Mouse (Mus musculus) cerebellum, adult 2 months (tissue): ENCODE results near the gene Spry1. TPM values are rescaled to one million over a fixed set of nuclear protein-coding genes. Genes with fewer than 3 reads are reported as not detected.
"Not testable (repeated sequence)": the region's sequence is repeated elsewhere in the genome, so short reads cannot be mapped to it uniquely, and the experiment has no call there.

ENCODE experiments used
- DNase-seq, 2 experiments: peaks; one replicate each; pipeline ENCODE4 v3.0.0; 2021
- H3K27ac ChIP-seq: fragments of 200-500 bp; 2 replicates; pipeline ENCODE4 v1.5.1; 2012; ENCODE audit warnings: low read length, control low read depth, inconsistent platforms; ENCODE audit not compliant: insufficient read depth
- H3K27me3 ChIP-seq: fragments of 200-500 bp; 2 replicates; pipeline ENCODE4 v1.6.1; 2012; ENCODE audit warnings: inconsistent platforms, mild to moderate bottlenecking, low read length, moderate library complexity; ENCODE audit not compliant: control insufficient read depth, insufficient read depth
- H3K4me1 ChIP-seq: fragments of 200-500 bp; 2 replicates; pipeline ENCODE4 v1.6.1; 2011; ENCODE audit warnings: low read length; ENCODE audit not compliant: control insufficient read depth, insufficient read depth
- H3K4me3 ChIP-seq: fragments of 200-500 bp; replicated peaks from 2 replicates; pipeline ENCODE3; 2011; ENCODE audit warnings: mild to moderate bottlenecking, low read depth, low read length, control low read depth; ENCODE audit not compliant: insufficient read depth
- CTCF ChIP-seq: fragments of 200-500 bp; IDR thresholded peaks from 2 replicates; pipeline ENCODE4 v1.5.1; 2011; ENCODE audit warnings: low read depth, mild to moderate bottlenecking, control low read depth, low read length, moderate library complexity, borderline replicate concordance; ENCODE audit not compliant: insufficient read depth
- POLR2A ChIP-seq: fragments of 200-500 bp; IDR thresholded peaks from 2 replicates; pipeline ENCODE4 v1.6.1; 2011; ENCODE audit warnings: low read length, control low read depth, borderline replicate concordance; ENCODE audit not compliant: insufficient read depth
- WGBS: fragments of 180-500 bp; shearing (Covaris S2); methylation state at CpG from one replicate; pipeline ENCODE4 v1.1.7; 2018; 5-methylcytosine and 5-hydroxymethylcytosine counted together
- polyA plus RNA-seq: library from polyadenylated mRNA; depleted of rRNA; stranded (reverse); fragments of >200 nt; gene quantifications from 2 replicates; pipeline ENCODE4 v1.2.3, GENCODE M21; 2012; rRNA removed

Spry1 gene
- 11.6 and 11.8 TPM in 2 replicates for polyA plus RNA-seq

- peak within 1 kb of the TSS; percentile 53 for H3K27ac ChIP-seq
- no peaks in the 10 kb centered on the region for H3K27me3 ChIP-seq
- DNase-seq: peak; percentile 94 to 99
- H3K4me3 ChIP-seq: peak within 1 kb of the TSS; percentile 67
- WGBS: under 1% methylated on average over 38 of the region's 38 CpGs
- TF ChIP-seq CTCF: no peak
- TF ChIP-seq POLR2A: peak; percentile 63; the same call in 1 of the 2 replicates
- H3K4me1 ChIP-seq: no peaks in the 10 kb centered on the region; the same call in 1 of the 2 replicates
Measured at GRCm38 (mm10) chr3:37639690-37640089, at the start of gene Spry1. Gene Spry1 (plus strand): TSS chr3:37639947.

- TF ChIP-seq POLR2A: no peak
- TF ChIP-seq CTCF: no peak
- H3K27ac ChIP-seq: no peak overlapping the region
- no peaks in the 10 kb centered on the region; the same call in 1 of the 2 replicates for H3K4me1 ChIP-seq
- no peaks in the 10 kb centered on the region for H3K27me3 ChIP-seq
- 49% methylated on average over 10 of the region's 10 CpGs for WGBS
- DNase-seq: no peak
- no peak overlapping the region for H3K4me3 ChIP-seq
Measured at GRCm38 (mm10) chr3:37595721-37596120, 44.0 kb upstream of the Spry1 start.

- Histone ChIP-seq H3K27ac (no peak overlapping the region), H3K4me3 (no peak overlapping the region), H3K4me1 (no peaks in the 10 kb centered on the region; the same call in 1 of the 2 replicates), H3K27me3 (no peaks in the 10 kb centered on the region)
- WGBS: 65% methylated on average over 6 of the region's 6 CpGs
- TF ChIP-seq POLR2A: no peak
- TF ChIP-seq CTCF: no peak
- no peak for DNase-seq
Measured at GRCm38 (mm10) chr3:37596519-37596918, 43.2 kb upstream of the Spry1 start.

GRCm38 (mm10) chr3:37597200-37597599, 42.5 kb upstream of the Spry1 start:
- no peak for DNase-seq
- Histone ChIP-seq H3K4me3 (no peak overlapping the region), H3K27me3 (no peaks in the 10 kb centered on the region), H3K27ac (no peak overlapping the region), H3K4me1 (no peaks in the 10 kb centered on the region; the same call in 1 of the 2 replicates)
- 86% methylated on average over 5 of the region's 5 CpGs for WGBS
- no peak for TF ChIP-seq POLR2A
- no peak for TF ChIP-seq CTCF

GRCm38 (mm10) chr3:37599641-37600040, 40.1 kb upstream of the Spry1 start:
- 94% methylated on average over 14 of the region's 14 CpGs for WGBS
- not testable (repeated sequence) for H3K4me3 ChIP-seq, H3K4me1 ChIP-seq, DNase-seq, H3K27ac ChIP-seq, H3K27me3 ChIP-seq

GRCm38 (mm10) chr3:37602356-37602755, 37.4 kb upstream of the Spry1 start:
- TF ChIP-seq POLR2A: no peak
- no peak for TF ChIP-seq CTCF
- H3K27ac ChIP-seq: no peak overlapping the region
- WGBS: 97% methylated on average over 9 of the region's 9 CpGs
- DNase-seq: no peak
- H3K27me3 ChIP-seq: no peaks in the 10 kb centered on the region
- no peak overlapping the region for H3K4me3 ChIP-seq
- H3K4me1 ChIP-seq: peaks cover 11% of the 10 kb centered on the region

- Histone ChIP-seq H3K4me1 (peaks cover 11% of the 10 kb centered on the region), H3K27me3 (no peaks in the 10 kb centered on the region), H3K27ac (no peak overlapping the region), H3K4me3 (no peak overlapping the region)
- TF ChIP-seq POLR2A (no peak), CTCF (no peak)
- DNase-seq: no peak
- 91% methylated on average over 7 of the region's 7 CpGs for WGBS
Measured at GRCm38 (mm10) chr3:37602890-37603289, 36.9 kb upstream of the Spry1 start.

GRCm38 (mm10) chr3:37603541-37603940, 36.2 kb upstream of the Spry1 start:
- no peak for TF ChIP-seq CTCF
- no peak for TF ChIP-seq POLR2A
- WGBS: 96% methylated on average over 3 of the region's 3 CpGs
- no peak for DNase-seq

More at GRCm38 (mm10) chr3:37603541-37603940, 36.2 kb upstream of the Spry1 start:
- Histone ChIP-seq H3K27ac (no peak overlapping the region), H3K4me1 (peaks cover 11% of the 10 kb centered on the region), H3K27me3 (no peaks in the 10 kb centered on the region), H3K4me3 (no peak overlapping the region)
